Mouse (Mus musculus) MEL (cell line): ENCODE results near the gene Phkg1. TPM values are rescaled to one million over a fixed set of nuclear protein-coding genes. Genes with fewer than 3 reads are reported as not detected.

Source experiments
- DNase-seq: peaks from one replicate; pipeline ENCODE4 v3.0.0; 2011; ENCODE audit warnings: low read depth, low spot score
- H3K27ac ChIP-seq: 2 replicates; pipeline ENCODE4 v1.5.1; 2012; ENCODE audit warnings: low read depth, mild to moderate bottlenecking, control low read depth, low read length, moderate library complexity; ENCODE audit not compliant: control insufficient read depth
- H3K27me3 ChIP-seq, 2 experiments: fragments of 150-350 bp in 1 of 2; sonication (generic) in 1 of 2; 2 replicates each; pipeline ENCODE4 v1.6.1; 2012; ENCODE audit warnings: low read length in 2 of 2, mild to moderate bottlenecking in 2 of 2, improper control_type of control experiment in 1 of 2, moderate library complexity in 1 of 2; ENCODE audit not compliant: insufficient read depth in 2 of 2, control insufficient read depth in 1 of 2
- H3K36me3 ChIP-seq, 2 experiments: 2 replicates each; pipeline ENCODE4 v1.6.1; 2012 to 2014; ENCODE audit warnings: low read length in 2 of 2, improper control_type of control experiment in 1 of 2, inconsistent platforms in 1 of 2, mild to moderate bottlenecking in 1 of 2; ENCODE audit not compliant: insufficient read depth in 2 of 2, control insufficient read depth in 1 of 2
- H3K4me1 ChIP-seq, 2 experiments: fragments of 150-350 bp in 1 of 2; sonication (generic) in 1 of 2; 2 replicates each; pipeline ENCODE4 v1.6.1; 2012; ENCODE audit warnings: low read length in 2 of 2, improper control_type of control experiment in 1 of 2, mild to moderate bottlenecking in 1 of 2; ENCODE audit not compliant: insufficient read depth in 2 of 2, control insufficient read depth in 1 of 2
- H3K4me3 ChIP-seq, 2 experiments: fragments of 150-350 bp in 1 of 2; sonication (generic) in 1 of 2; 2 replicates each; pipeline ENCODE4 v1.5.1; 2012; ENCODE audit warnings: low read depth in 2 of 2, low read length in 2 of 2, mild to moderate bottlenecking in 2 of 2, moderate library complexity in 2 of 2, control low read depth in 1 of 2, improper control_type of control experiment in 1 of 2; ENCODE audit not compliant: control insufficient read depth in 1 of 2, insufficient read depth in 1 of 2
- H3K79me2 ChIP-seq: 2 replicates; pipeline ENCODE4 v1.6.1; 2012; ENCODE audit warnings: mild to moderate bottlenecking, low read length, moderate library complexity; ENCODE audit not compliant: control insufficient read depth, poor library complexity, insufficient read depth
- H3K9ac ChIP-seq: 2 replicates; pipeline ENCODE4 v1.6.1; 2012; ENCODE audit warnings: low read depth, mild to moderate bottlenecking, control low read depth, low read length, moderate library complexity; ENCODE audit not compliant: control insufficient read depth, poor library complexity, severe bottlenecking
- H3K9me3 ChIP-seq: fragments of 150-350 bp; sonication (generic); replicated peaks from 2 replicates; pipeline ENCODE4 v1.6.1; 2012; ENCODE audit warnings: mild to moderate bottlenecking, low read length, improper control_type of control experiment, moderate library complexity; ENCODE audit not compliant: insufficient read depth
- BHLHE40 ChIP-seq: IDR thresholded peaks from 2 replicates; pipeline ENCODE4 v1.6.1; 2012; ENCODE audit warnings: low read depth, mild to moderate bottlenecking, inconsistent platforms, low read length, improper control_type of control experiment, borderline replicate concordance
- CHD1 ChIP-seq: IDR thresholded peaks from 2 replicates; pipeline ENCODE4 v1.6.1; 2012; ENCODE audit warnings: low read depth, mild to moderate bottlenecking, inconsistent platforms, low read length, improper control_type of control experiment
- ELF1 ChIP-seq: IDR thresholded peaks from 2 replicates; pipeline ENCODE4 v1.6.1; 2014; ENCODE audit warnings: low read depth, mild to moderate bottlenecking, inconsistent platforms, low read length, improper control_type of control experiment, moderate library complexity
- EP300 ChIP-seq, 2 experiments: IDR thresholded peaks; 2 replicates each; pipeline ENCODE4 v1.6.1; 2011; ENCODE audit warnings: improper control_type of control experiment in 2 of 2, low read length in 2 of 2, low read depth in 1 of 2, mild to moderate bottlenecking in 1 of 2
- JUND ChIP-seq: IDR thresholded peaks from 2 replicates; pipeline ENCODE4 v1.6.1; 2011; ENCODE audit warnings: low read depth, mild to moderate bottlenecking, improper control_type of control experiment, low read length
- KAT2A ChIP-seq: conservative IDR thresholded peaks from 2 replicates; pipeline ENCODE4 v1.6.1; 2012; ENCODE audit warnings: low read depth, low read length, improper control_type of control experiment, inconsistent platforms
- MXI1 ChIP-seq: IDR thresholded peaks from 2 replicates; pipeline ENCODE4 v1.6.1; 2011; ENCODE audit warnings: mild to moderate bottlenecking, low read depth, low read length, improper control_type of control experiment
- MYB ChIP-seq: IDR thresholded peaks from 2 replicates; pipeline ENCODE4 v1.6.1; 2011; ENCODE audit warnings: mild to moderate bottlenecking, low read depth, low read length, improper control_type of control experiment
- POLR2A ChIP-seq, 2 experiments: IDR thresholded peaks; 2 replicates each; pipeline ENCODE4 v1.6.1; 2011 to 2012; ENCODE audit warnings: low read length in 2 of 2, mild to moderate bottlenecking in 2 of 2, control low read depth in 1 of 2, improper control_type of control experiment in 1 of 2, low read depth in 1 of 2, moderate library complexity in 1 of 2; ENCODE audit not compliant: control insufficient read depth in 1 of 2, insufficient read depth in 1 of 2, poor library complexity in 1 of 2
- RAD21 ChIP-seq: IDR thresholded peaks from 2 replicates; pipeline ENCODE4 v1.6.1; 2011; ENCODE audit warnings: mild to moderate bottlenecking, low read depth, low read length, improper control_type of control experiment
- SIN3A ChIP-seq: IDR thresholded peaks from 2 replicates; pipeline ENCODE4 v1.6.1; 2012; ENCODE audit warnings: low read length, improper control_type of control experiment, inconsistent platforms
- TBP ChIP-seq: IDR thresholded peaks from 2 replicates; pipeline ENCODE4 v1.8.0; 2011; ENCODE audit warnings: low read depth, low read length, improper control_type of control experiment
- TCF12 ChIP-seq: IDR thresholded peaks from 2 replicates; pipeline ENCODE4 v1.6.1; 2014; ENCODE audit warnings: low read depth, mild to moderate bottlenecking, inconsistent platforms, low read length, improper control_type of control experiment, moderate library complexity
- UBTF ChIP-seq: IDR thresholded peaks from 2 replicates; pipeline ENCODE4 v1.6.1; 2012; ENCODE audit warnings: low read depth, mild to moderate bottlenecking, inconsistent platforms, low read length, improper control_type of control experiment, moderate library complexity, borderline replicate concordance; ENCODE audit not compliant: insufficient read depth
- USF1 ChIP-seq: IDR thresholded peaks from 2 replicates; pipeline ENCODE4 v1.6.1; 2014; ENCODE audit warnings: low read depth, mild to moderate bottlenecking, inconsistent platforms, low read length, improper control_type of control experiment, moderate library complexity
- USF2 ChIP-seq, 2 experiments: IDR thresholded peaks; 2 replicates each; pipeline ENCODE4 v1.6.1; 2011 to 2012; ENCODE audit warnings: improper control_type of control experiment in 2 of 2, low read length in 2 of 2, borderline replicate concordance in 1 of 2, inconsistent platforms in 1 of 2, low read depth in 1 of 2, mild to moderate bottlenecking in 1 of 2; ENCODE audit not compliant: insufficient read depth in 1 of 2
- ZC3H11A ChIP-seq: IDR thresholded peaks from 2 replicates; pipeline ENCODE4 v1.6.1; 2012; ENCODE audit warnings: low read depth, mild to moderate bottlenecking, inconsistent platforms, low read length, improper control_type of control experiment
- ZKSCAN1 ChIP-seq: IDR thresholded peaks from 2 replicates; pipeline ENCODE4 v1.6.1; 2012; ENCODE audit warnings: low read depth, mild to moderate bottlenecking, inconsistent platforms, low read length, improper control_type of control experiment, moderate library complexity
- ZMIZ1 ChIP-seq: IDR thresholded peaks from 2 replicates; pipeline ENCODE4 v1.6.1; 2012; ENCODE audit warnings: low read depth, mild to moderate bottlenecking, inconsistent platforms, low read length, improper control_type of control experiment, moderate library complexity
- polyA plus RNA-seq, 2 experiments: library from polyadenylated mRNA; stranded (reverse) in 1 of 2; unstranded in 1 of 2; fragments of >175 nt in 1 of 2; fragments of >200 nt in 1 of 2; gene quantifications; 2 replicates each; pipeline versions ENCODE4 v1.2.1 to v1.2.4; 2012; ENCODE audit warnings: low replicate concordance in 2 of 2, low read depth in 1 of 2; ENCODE audit not compliant: insufficient read length in 2 of 2, insufficient read depth in 1 of 2, missing spikeins in 1 of 2
- total RNA-seq: library from RNA; depleted of rRNA; stranded (reverse); fragments of 300-350 nt; gene quantifications from 2 replicates; pipeline ENCODE4 v1.2.3, GENCODE M21; 2012

Gene Phkg1
- total and polyA plus RNA-seq, 3 experiments = 0.62 to 0.72 TPM; not detected in 1

- no peak overlapping the region for H3K4me3 ChIP-seq
- no peaks in the 10 kb centered on the region for H3K79me2 ChIP-seq
- H3K36me3 ChIP-seq = no peaks in the 10 kb centered on the region; a peak in 1 of 4 replicates
- no peak for DNase-seq
- H3K27ac ChIP-seq = no peak overlapping the region
- no peaks in the 10 kb centered on the region; a peak in 1 of 4 replicates for H3K27me3 ChIP-seq
- no peak overlapping the region for H3K9ac ChIP-seq
- H3K4me1 ChIP-seq = peaks cover 0 to 8% of the 10 kb centered on the region in 2 experiments; a peak in 3 of 4 replicates
- TF ChIP-seq CHD1 (no peak), RAD21 (no peak), JUND (no peak), USF1 (no peak), USF2 (IDR thresholded peaks at IDR 0.05; ENCODE audit: borderline replicate concordance in 1 of 2, insufficient read depth in 1 of 2, low read depth in 1 of 2, low read length in 2 of 2) (no peak), ZC3H11A (no peak), TBP (no peak), POLR2A (IDR thresholded peaks at IDR 0.05; ENCODE audit: control insufficient read depth in 1 of 2, insufficient read depth in 1 of 2, low read depth in 1 of 2, low read length in 2 of 2, poor library complexity in 1 of 2) (no peak), ZKSCAN1 (no peak), TCF12 (no peak), BHLHE40 (no peak), MYB (no peak), MXI1 (no peak), ELF1 (no peak), ZMIZ1 (no peak), EP300 (IDR thresholded peaks at IDR 0.05; ENCODE audit: low read depth in 1 of 2, low read length in 2 of 2) (no peak), SIN3A (no peak), KAT2A (no peak)
- TF ChIP-seq, all 39 proteins: peak for 0
- H3K9me3 ChIP-seq = no peaks in the 10 kb centered on the region
Observed at GRCm38 (mm10) chr5:129925933-129926332, 27.6 kb upstream of the Phkg1 start.

GRCm38 (mm10) chr5:129924820-129925452, 26.6 kb upstream of the Phkg1 start:
- Histone ChIP-seq H3K36me3 (peaks cover 0 to 3% of the 10 kb centered on the region in 2 experiments; a peak in 2 of 4 replicates), H3K4me3 (no peak overlapping the region), H3K79me2 (no peaks in the 10 kb centered on the region), H3K27ac (no peak overlapping the region), H3K27me3 (no peaks in the 10 kb centered on the region; a peak in 1 of 4 replicates), H3K9ac (no peak overlapping the region), H3K4me1 (peaks cover 0 to 4% of the 10 kb centered on the region in 2 experiments; a peak in 3 of 4 replicates), H3K9me3 (no peaks in the 10 kb centered on the region)
- DNase-seq = no peak
- TF ChIP-seq UBTF = no peak
- TF ChIP-seq SIN3A = no peak
